Mouse (Mus musculus) megakaryocyte progenitor cell, adult 5-6 weeks (primary cell): ENCODE data around the gene Il17re. TPM values are rescaled to one million over a fixed set of nuclear protein-coding genes. Genes with fewer than 3 reads are reported as not detected.

Experiments used
- ATAC-seq: replicated peaks from 2 replicates; pipeline ENCODE4 v1.8.0; 2016; ENCODE audit warnings: mild to moderate bottlenecking, moderate TSS enrichment, inconsistent platforms; ENCODE audit not compliant: poor library complexity
- total RNA-seq, 2 experiments: library from RNA; stranded (forward) in 1 of 2; stranded (reverse) in 1 of 2; fragments of 157-497, 149-512 nt in 1 of 2; fragments of 200-1000 nt in 1 of 2; gene quantifications; 2 replicates each; pipeline versions ENCODE4 v1.2.3 to v1.2.4; 2015 to 2017

The Il17re gene
- 0.44 and 1.2 TPM in 2 replicates for total RNA-seq (2015)
- total RNA-seq (2017): 0.21 and 0.34 TPM in 2 replicates

- peak; percentile 56 for ATAC-seq
Observed at GRCm38 (mm10) chr6:113457952-113458534, at the start of gene Il17re. Gene Il17re, plus strand, starts transcription at chr6:113458484.

DNA sequence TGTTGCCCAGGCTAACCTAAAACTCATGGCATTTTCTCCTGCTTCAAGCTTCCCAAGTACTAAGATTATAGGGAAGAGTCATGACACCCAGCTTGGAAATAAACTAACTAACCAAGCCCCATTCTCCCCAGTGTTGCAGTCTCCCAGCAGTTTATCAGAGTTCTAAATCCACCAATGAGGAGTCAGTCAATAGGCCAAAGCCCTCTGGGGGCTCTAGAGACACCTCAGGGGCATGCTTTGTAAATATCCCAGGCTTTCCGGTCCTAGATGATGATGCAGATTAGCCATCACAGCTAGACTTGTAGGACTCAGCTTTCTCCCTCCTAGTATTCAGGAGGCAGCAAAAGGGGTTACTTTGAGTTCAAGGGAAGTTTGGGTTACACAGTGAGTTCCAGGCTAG, 48.3 kb upstream of the Il17re start:
- no peak for ATAC-seq

DNA sequence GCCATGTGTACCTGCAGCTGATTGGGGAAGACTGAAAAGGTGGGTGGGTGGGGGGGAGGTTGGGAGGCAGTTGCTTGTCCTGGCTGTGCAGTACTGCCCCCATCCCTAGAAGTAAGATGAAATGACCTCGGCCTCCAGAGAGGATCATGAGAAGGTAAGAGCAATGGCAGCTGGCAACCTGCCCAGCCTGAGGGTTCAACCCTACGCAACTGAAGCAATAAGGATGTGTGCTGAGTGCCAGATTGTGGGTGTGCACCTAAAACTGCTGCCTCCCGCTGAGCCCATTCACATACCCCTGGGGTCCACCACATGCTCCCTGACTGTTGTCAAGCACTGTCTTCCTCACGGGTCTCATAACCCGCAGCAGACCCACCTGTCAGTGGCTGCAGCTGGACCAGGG, 41.9 kb upstream of the Il17re start:
- ATAC-seq: no peak

GRCm38 (mm10) chr6:113418441-113419198, 39.7 kb upstream of the Il17re start:
- ATAC-seq: peak; percentile 38

DNA sequence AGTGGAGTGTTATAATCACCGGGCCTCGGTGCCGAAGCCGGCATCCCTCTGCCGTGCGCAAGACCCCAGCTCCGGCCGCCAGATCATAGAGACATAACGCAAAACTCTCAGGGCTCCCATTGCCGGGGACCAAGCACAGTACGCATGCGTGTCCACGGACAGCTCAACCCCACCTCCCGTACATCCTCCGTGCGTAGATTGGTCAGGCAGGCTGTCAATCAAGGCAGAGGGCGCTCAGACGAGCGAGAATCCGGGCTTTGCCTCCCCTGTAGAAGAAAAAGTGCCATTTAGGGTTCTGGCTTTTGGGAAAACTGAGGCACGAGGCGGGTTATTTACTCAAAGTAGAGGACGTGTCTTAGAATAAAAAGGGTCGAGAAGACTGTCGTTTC, 39.1 kb upstream of the Il17re start, which contains the start of gene Rpusd3:
Gene Rpusd3, minus strand, starts transcription at position 142 of the 389 bp plus-strand sequence.
- ATAC-seq: peak; percentile 95

GRCm38 (mm10) chr6:113423000-113423399, 35.3 kb upstream of the Il17re start:
- ATAC-seq: peak; percentile 10; the same call in 1 of the 2 replicates

- no peak for ATAC-seq
Observed at GRCm38 (mm10) chr6:113424187-113424586, 34.1 kb upstream of the Il17re start.

GRCm38 (mm10) chr6:113426696-113427095, 31.6 kb upstream of the Il17re start:
- ATAC-seq: no peak

GRCm38 (mm10) chr6:113427397-113427796, 30.9 kb upstream of the Il17re start:
- peak; percentile 90 for ATAC-seq

DNA sequence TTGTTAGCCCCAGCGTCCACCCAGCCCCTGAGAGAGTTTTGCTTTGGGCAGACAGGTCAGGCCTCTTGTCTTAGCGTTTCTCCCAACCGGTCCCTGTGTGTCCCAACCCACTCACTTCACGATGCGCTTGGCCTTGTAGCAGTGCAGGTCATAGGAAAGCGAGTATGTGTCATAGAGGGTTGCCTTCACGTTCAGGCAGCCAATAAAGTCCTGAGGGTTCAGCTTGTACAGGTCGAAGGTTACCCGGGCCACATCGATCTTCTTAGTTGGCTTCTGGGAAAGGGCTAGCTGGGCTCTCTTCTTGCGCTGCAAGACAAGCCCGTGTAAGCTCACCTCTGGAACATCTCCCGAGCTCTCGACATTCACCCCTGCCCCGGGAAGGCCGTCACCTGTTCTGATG, 30.3 kb upstream of the Il17re start:
- no peak for ATAC-seq

DNA sequence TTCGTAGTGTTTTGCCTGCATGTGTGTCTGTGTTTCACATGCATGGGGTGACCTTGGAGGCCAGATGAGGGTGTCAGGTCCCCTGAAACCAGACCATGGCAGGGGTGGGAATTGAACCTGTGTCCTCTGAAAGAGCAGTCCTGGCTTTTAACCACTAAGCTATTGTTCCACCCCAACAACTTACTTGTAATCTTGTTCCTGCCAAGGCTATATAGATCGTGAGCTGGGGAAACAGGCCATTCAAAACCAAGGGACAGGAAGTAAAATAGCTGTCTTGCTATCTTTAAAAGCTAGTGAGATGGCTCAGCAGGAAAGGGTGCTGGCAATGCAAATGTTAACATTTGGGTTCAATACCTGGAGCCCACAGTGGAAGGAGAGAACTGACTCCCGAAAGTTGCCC, 28.3 kb upstream of the Il17re start:
- ATAC-seq: no peak

DNA sequence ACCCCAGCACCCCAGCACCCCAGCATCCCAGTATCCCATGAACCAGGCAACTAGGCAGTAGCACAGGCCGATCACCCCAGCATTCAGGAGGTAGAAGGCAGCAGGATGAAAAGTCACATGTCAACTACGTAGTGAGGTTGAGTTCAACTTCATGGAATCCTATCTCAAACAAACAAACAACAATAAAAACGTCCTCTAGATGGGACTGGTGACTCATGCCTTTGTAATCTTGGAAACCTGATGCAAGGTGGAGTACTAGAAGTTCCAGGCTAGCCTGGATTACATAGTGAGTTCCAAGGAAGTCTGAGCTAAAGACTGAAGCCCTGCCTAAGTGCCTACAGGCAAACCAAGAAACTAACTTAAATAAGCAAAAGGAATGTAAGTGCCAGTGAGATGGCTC, 27.4 kb upstream of the Il17re start:
- no peak for ATAC-seq

DNA sequence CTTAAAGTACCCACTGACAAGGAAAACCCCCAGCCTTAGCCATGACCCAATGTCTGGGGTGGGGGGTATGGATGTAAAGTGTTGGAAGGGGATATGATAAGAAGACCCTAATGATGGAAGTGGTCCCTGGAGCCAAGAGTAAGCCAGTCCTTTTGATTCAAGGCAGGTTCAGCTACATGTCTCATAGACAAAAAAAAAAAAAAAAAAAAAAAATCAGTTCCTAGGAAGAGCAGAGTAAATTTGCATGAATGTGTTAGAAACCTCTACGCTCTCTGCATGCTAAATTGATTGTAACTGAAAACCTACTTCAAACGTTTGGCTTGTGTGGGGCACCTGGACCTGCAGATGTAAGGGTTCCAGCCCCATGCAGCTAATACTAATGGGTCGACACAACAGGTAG, 26.5 kb upstream of the Il17re start:
- ATAC-seq: no peak

DNA sequence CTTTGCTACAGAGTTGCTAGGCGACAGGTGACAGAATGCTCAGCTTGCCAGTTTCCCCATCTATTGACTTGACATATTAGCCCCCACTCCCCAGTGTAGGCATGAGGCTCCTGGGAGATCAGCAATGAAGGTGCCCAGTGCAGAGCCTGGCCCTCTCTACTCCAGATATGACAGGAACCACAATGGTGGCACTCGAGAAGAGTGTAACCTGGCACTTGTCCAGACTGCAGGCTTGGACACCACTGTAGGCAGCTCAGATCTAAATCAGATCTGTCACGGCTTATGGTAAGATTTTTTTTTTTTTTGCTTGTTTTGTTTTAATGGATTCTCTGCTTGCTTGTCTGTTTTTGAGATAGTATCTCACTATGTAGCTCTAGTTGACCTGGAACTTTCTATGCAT, 24.6 kb upstream of the Il17re start:
- 0 out of 2 replicates have a peak, but pooled peaks have one; percentile 14 for ATAC-seq

GRCm38 (mm10) chr6:113434691-113435090, 23.6 kb upstream of the Il17re start:
- no peak for ATAC-seq

DNA sequence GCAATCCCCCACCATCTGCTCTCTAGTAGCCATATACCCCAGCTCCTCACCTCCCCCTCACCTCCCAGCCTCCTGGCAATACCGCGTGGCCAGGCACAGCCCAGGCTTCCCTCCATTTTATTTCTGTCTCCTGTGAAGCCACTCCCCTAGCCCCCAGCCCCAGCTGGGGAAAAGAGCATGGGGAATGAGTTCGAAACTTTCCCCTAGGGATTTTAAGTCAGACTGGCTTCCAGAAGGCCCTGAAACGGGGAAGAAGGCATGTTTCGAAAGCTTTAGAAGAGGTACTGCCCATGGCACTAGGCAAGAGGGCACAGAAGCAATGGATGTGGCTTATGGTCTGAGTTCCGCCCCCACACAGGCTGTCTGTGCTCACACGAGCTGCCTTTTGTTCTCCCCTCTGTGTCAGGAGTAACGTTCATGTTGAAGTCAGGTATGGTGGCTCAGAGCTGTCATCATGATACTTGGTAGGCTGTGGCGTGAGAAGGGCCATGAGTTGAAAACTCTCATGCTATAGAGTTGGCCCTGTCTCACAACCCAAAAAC, 22.5 kb upstream of the Il17re start, which contains the start of gene Cidec:
Gene Cidec, minus strand, starts transcription at position 97 of the 542 bp plus-strand sequence.
- ATAC-seq: no peak

GRCm38 (mm10) chr6:113437135-113437534, 21.1 kb upstream of the Il17re start:
- no peak for ATAC-seq

DNA sequence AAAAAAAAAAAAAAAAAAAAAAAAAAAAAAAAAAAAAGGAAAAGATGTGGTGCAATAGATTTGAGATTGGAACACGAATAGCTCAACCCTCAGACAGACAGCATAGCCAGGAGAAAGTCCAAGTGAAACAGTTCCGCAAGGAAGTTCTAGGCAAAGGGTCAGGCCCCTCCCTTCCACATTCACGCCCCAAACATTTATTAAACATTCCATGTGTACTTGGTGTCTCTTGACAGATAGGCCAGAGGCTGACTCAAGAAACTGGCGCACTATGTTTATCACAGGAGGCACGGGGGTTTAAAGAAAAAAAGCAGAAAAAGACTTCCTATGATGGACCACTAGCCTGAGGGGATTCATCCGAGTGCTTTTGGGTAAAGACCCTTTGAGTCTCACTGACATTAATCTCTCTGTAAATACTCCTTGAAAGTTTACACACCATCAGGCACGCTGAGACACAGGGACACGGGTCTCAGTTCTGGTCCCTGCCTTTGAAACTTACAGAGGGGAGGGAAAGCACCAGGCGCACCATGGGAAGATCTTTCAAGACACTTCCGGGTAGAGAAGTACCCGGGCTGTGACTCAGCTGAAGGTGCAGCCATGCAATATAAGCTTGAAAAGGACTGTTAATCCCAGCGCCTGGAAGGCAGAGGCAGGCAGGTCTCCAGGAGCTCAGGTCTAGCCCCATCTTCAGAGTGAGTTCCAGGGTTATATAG, 19.4 kb upstream of the Il17re start:
- ATAC-seq: no peak

GRCm38 (mm10) chr6:113440686-113441085, 17.6 kb upstream of the Il17re start:
- ATAC-seq: no peak

DNA sequence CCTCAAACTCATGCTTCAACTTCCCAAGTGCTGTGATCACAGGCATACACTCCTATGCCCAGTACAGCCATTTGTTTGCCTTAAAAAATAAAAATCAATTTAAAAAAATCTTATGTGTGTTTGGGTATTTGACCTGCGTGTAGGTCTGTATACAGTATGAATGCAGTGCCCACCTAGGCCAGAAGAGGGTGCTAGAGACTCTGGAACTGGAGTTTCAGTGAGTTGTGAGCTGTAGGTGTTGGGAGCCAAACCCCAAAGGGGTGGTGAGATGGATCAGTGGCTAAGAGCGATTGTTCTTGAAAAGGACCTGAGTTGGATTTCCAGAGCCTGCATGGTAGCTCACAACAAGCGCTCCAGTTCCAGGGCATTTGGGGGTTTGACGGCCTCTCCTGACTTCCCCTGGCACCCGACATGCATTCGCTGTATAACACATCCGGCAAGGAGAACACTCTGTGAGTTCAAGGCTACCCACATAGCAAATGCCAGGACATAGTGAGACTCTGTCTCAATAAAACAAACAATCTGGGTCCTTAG, 17.1 kb upstream of the Il17re start:
- peak; percentile 85 for ATAC-seq

- no peak for ATAC-seq
Observed at GRCm38 (mm10) chr6:113442087-113442441, 16.2 kb upstream of the Il17re start.
